Mouse (Mus musculus): ENCODE measurements around the gene Atp6v1e1.
"Not testable (repeated sequence)": the region's sequence is repeated elsewhere in the genome, so short reads cannot be mapped to it uniquely, and the experiment has no call there.

Atp6v1e1 gene

GRCm38 (mm10) chr6:120820144-120820543 is 2.4 kb downstream of the Atp6v1e1 start:
- no peak for DNase-seq (ENCODE audit: low spot score)

GRCm38 (mm10) chr6:120819294-120819693 is 3.3 kb downstream of the Atp6v1e1 start:
- no peak for DNase-seq (ENCODE audit: low spot score)

- DNase-seq (ENCODE audit: low spot score), result not testable (repeated sequence)
These were observed 10.6 kb downstream of the Atp6v1e1 start for GRCm38 (mm10) chr6:120811999-120812398.

- no peak for DNase-seq (ENCODE audit: low spot score)
These were observed 14.9 kb downstream of the Atp6v1e1 start for GRCm38 (mm10) chr6:120807738-120808081.

GRCm38 (mm10) chr6:120806999-120807737 is 15.4 kb downstream of the Atp6v1e1 start:
- no peak for DNase-seq (ENCODE audit: low spot score)

- DNase-seq (ENCODE audit: low spot score), result no peak
These were observed 23.0 kb downstream of the Atp6v1e1 start for GRCm38 (mm10) chr6:120799581-120800041.

GRCm38 (mm10) chr6:120798905-120799304 is 23.7 kb downstream of the Atp6v1e1 start:
- DNase-seq (ENCODE audit: low spot score), result no peak

- peak; percentile 40 for DNase-seq (ENCODE audit: low spot score)
These were observed 24.6 kb downstream of the Atp6v1e1 start for GRCm38 (mm10) chr6:120798019-120798418.

GRCm38 (mm10) chr6:120796111-120796510 is 26.5 kb downstream of the Atp6v1e1 start:
- DNase-seq (ENCODE audit: low spot score), result peak; percentile 34

- DNase-seq (ENCODE audit: low spot score), result no peak
These were observed 27.0 kb downstream of the Atp6v1e1 start for GRCm38 (mm10) chr6:120795422-120796086.

GRCm38 (mm10) chr6:120792947-120793346 is 29.6 kb downstream of the Atp6v1e1 start:
- DNase-seq (ENCODE audit: low spot score), result no peak

- DNase-seq (ENCODE audit: low spot score), result no peak
These were observed 31.9 kb downstream of the Atp6v1e1 start for GRCm38 (mm10) chr6:120790717-120791116.

- DNase-seq (ENCODE audit: low spot score), result no peak
These were observed 32.4 kb downstream of the Atp6v1e1 start for GRCm38 (mm10) chr6:120790153-120790552.

- no peak for DNase-seq (ENCODE audit: low spot score)
These were observed 33.7 kb downstream of the Atp6v1e1 start for GRCm38 (mm10) chr6:120788904-120789303.

- no peak for DNase-seq (ENCODE audit: low spot score)
These were observed 34.5 kb downstream of the Atp6v1e1 start for GRCm38 (mm10) chr6:120788068-120788607.

GRCm38 (mm10) chr6:120784351-120784750 is 38.2 kb downstream of the Atp6v1e1 start:
- DNase-seq (ENCODE audit: low spot score), result no peak

- no peak for DNase-seq (ENCODE audit: low spot score)
These were observed 39.6 kb downstream of the Atp6v1e1 start for GRCm38 (mm10) chr6:120782948-120783347.

GRCm38 (mm10) chr6:120778226-120778625 is 44.4 kb downstream of the Atp6v1e1 start:
- DNase-seq (ENCODE audit: low spot score), result no peak

GRCm38 (mm10) chr6:120777533-120777932 is 45.1 kb downstream of the Atp6v1e1 start:
- no peak for DNase-seq (ENCODE audit: low spot score)

- DNase-seq (ENCODE audit: low spot score), result no peak
These were observed 46.3 kb downstream of the Atp6v1e1 start for GRCm38 (mm10) chr6:120776286-120776685.

GRCm38 (mm10) chr6:120773763-120774162 is 48.8 kb downstream of the Atp6v1e1 start:
- DNase-seq (ENCODE audit: low spot score), result no peak

GRCm38 (mm10) chr6:120773149-120773628 is 49.4 kb downstream of the Atp6v1e1 start, which contains the start of gene Slc25a18:
Slc25a18 (plus strand) TSS chr6:120773578.
- DNase-seq (ENCODE audit: low spot score), result no peak

GRCm38 (mm10) chr6:120772025-120772424 is 50.6 kb downstream of the Atp6v1e1 start:
- no peak for DNase-seq (ENCODE audit: low spot score)
